Mouse (Mus musculus): Measurements from ENCODE around the gene Glb1. TPM values are rescaled to one million over a fixed set of nuclear protein-coding genes. Genes with fewer than 3 reads are reported as not detected.
A peak's percentile ranks its signal among the peaks of the same experiment; 100 is the strongest.

Gene Glb1
- polyA plus RNA-seq, 1 experiment from 2014 or later: 42.9 TPM

GRCm38 (mm10) chr9:114448700-114449099 lies 47.8 kb downstream of the Glb1 start:
- no peak for ATAC-seq (ENCODE audit: extremely low read depth, insufficient number of reproducible peaks, low FRiP score, low TSS enrichment)

GRCm38 (mm10) chr9:114449120-114449754 lies 48.4 kb downstream of the Glb1 start:
- no peaks in the 10 kb centered on the region for H3K9me3 ChIP-seq
- no peak overlapping the region for H3K9ac ChIP-seq
- H3K4me2 ChIP-seq: no peak overlapping the region
- H3K4me1 ChIP-seq: peaks cover 10% of the 10 kb centered on the region; the same call in 1 of the 2 replicates
- H3K27ac ChIP-seq (replicated peaks): no peak overlapping the region
- peaks cover 13% of the 10 kb centered on the region for H3K36me3 ChIP-seq
- H3K27me3 ChIP-seq (replicated peaks): no peaks in the 10 kb centered on the region
- H3K4me3 ChIP-seq: no peak overlapping the region
- ATAC-seq (ENCODE audit: extremely low read depth, insufficient number of reproducible peaks, low FRiP score, low TSS enrichment): no peak
- 69% methylated on average over 13 of the region's 13 CpGs for WGBS

More at GRCm38 (mm10) chr9:114448700-114449099, 47.8 kb downstream of the Glb1 start:
- Histone ChIP-seq H3K9ac (no peak overlapping the region), H3K4me2 (no peak overlapping the region), H3K27me3 (replicated peaks) (no peaks in the 10 kb centered on the region), H3K4me1 (peaks cover 10% of the 10 kb centered on the region; the same call in 1 of the 2 replicates), H3K4me3 (no peak overlapping the region), H3K9me3 (no peaks in the 10 kb centered on the region), H3K36me3 (peaks cover 14% of the 10 kb centered on the region), H3K27ac (replicated peaks) (no peak overlapping the region)
- WGBS: 72% methylated on average over 5 of the region's 5 CpGs

- WGBS: 78% methylated on average over 7 of the region's 7 CpGs
- ATAC-seq (ENCODE audit: extremely low read depth, insufficient number of reproducible peaks, low FRiP score, low TSS enrichment): no peak
- Histone ChIP-seq H3K27ac (replicated peaks) (no peak overlapping the region), H3K4me1 (peaks cover 6% of the 10 kb centered on the region; the same call in 1 of the 2 replicates), H3K27me3 (replicated peaks) (no peaks in the 10 kb centered on the region), H3K9ac (no peak overlapping the region), H3K4me2 (no peak overlapping the region), H3K36me3 (peaks cover 24% of the 10 kb centered on the region), H3K4me3 (no peak overlapping the region), H3K9me3 (no peaks in the 10 kb centered on the region)
Measured at GRCm38 (mm10) chr9:114451615-114452014, 50.7 kb downstream of the Glb1 start.

- Histone ChIP-seq H3K9me3 (no peaks in the 10 kb centered on the region), H3K4me2 (no peak overlapping the region), H3K9ac (no peak overlapping the region), H3K36me3 (peaks cover 32% of the 10 kb centered on the region), H3K4me1 (no peaks in the 10 kb centered on the region), H3K4me3 (no peak overlapping the region), H3K27me3 (replicated peaks) (no peaks in the 10 kb centered on the region), H3K27ac (replicated peaks) (no peak overlapping the region)
- ATAC-seq (ENCODE audit: extremely low read depth, insufficient number of reproducible peaks, low FRiP score, low TSS enrichment): no peak
- 66% methylated on average over 6 of the region's 6 CpGs for WGBS
Measured at GRCm38 (mm10) chr9:114452418-114452817, 51.5 kb downstream of the Glb1 start.

- WGBS: 85% methylated on average over 2 of the region's 2 CpGs
- H3K4me1 ChIP-seq: no peaks in the 10 kb centered on the region
Measured at GRCm38 (mm10) chr9:114455420-114455819, 54.5 kb downstream of the Glb1 start.

GRCm38 (mm10) chr9:114458436-114458835 lies 57.6 kb downstream of the Glb1 start:
- Histone ChIP-seq H3K9ac (no peak overlapping the region), H3K4me3 (no peak overlapping the region), H3K36me3 (peaks cover 63% of the 10 kb centered on the region), H3K9me3 (no peaks in the 10 kb centered on the region), H3K4me1 (no peaks in the 10 kb centered on the region), H3K4me2 (no peak overlapping the region), H3K27me3 (replicated peaks) (no peaks in the 10 kb centered on the region), H3K27ac (replicated peaks) (no peak overlapping the region)
- 79% methylated on average over 3 of the region's 3 CpGs for WGBS
- no peak for ATAC-seq (ENCODE audit: extremely low read depth, insufficient number of reproducible peaks, low FRiP score, low TSS enrichment)

More at GRCm38 (mm10) chr9:114455420-114455819, 54.5 kb downstream of the Glb1 start:
- Histone ChIP-seq H3K27ac (replicated peaks) (no peak overlapping the region), H3K4me2 (no peak overlapping the region), H3K9me3 (no peaks in the 10 kb centered on the region), H3K9ac (no peak overlapping the region), H3K36me3 (peaks cover 48% of the 10 kb centered on the region), H3K27me3 (replicated peaks) (no peaks in the 10 kb centered on the region), H3K4me3 (no peak overlapping the region)
- no peak for ATAC-seq (ENCODE audit: extremely low read depth, insufficient number of reproducible peaks, low FRiP score, low TSS enrichment)

GRCm38 (mm10) chr9:114462569-114462968 lies 61.7 kb downstream of the Glb1 start:
- Histone ChIP-seq H3K27me3 (replicated peaks) (no peaks in the 10 kb centered on the region), H3K4me1 (peaks cover 4% of the 10 kb centered on the region; the same call in 1 of the 2 replicates), H3K27ac (replicated peaks) (no peak overlapping the region), H3K9me3 (no peaks in the 10 kb centered on the region), H3K9ac (no peak overlapping the region), H3K4me3 (no peak overlapping the region), H3K4me2 (no peak overlapping the region), H3K36me3 (peaks cover 64% of the 10 kb centered on the region)
- no peak for ATAC-seq (ENCODE audit: extremely low read depth, insufficient number of reproducible peaks, low FRiP score, low TSS enrichment)
- WGBS: 87% methylated on average over 7 of the region's 7 CpGs

- H3K4me3 ChIP-seq: no peak overlapping the region
- H3K4me1 ChIP-seq: peaks cover 4% of the 10 kb centered on the region; the same call in 1 of the 2 replicates
- peaks cover 58% of the 10 kb centered on the region for H3K36me3 ChIP-seq
- no peak overlapping the region for H3K9ac ChIP-seq
- H3K9me3 ChIP-seq: 0 out of 2 replicates have a peak, but pooled peaks cover 2% of the 10 kb centered on the region
- no peaks in the 10 kb centered on the region for H3K27me3 ChIP-seq (replicated peaks)
- no peak for ATAC-seq (ENCODE audit: extremely low read depth, insufficient number of reproducible peaks, low FRiP score, low TSS enrichment)
- H3K27ac ChIP-seq (replicated peaks): no peak overlapping the region
- no peak overlapping the region for H3K4me2 ChIP-seq
- 61% methylated on average over 6 of the region's 6 CpGs for WGBS
Measured at GRCm38 (mm10) chr9:114465442-114465841, 64.6 kb downstream of the Glb1 start.

GRCm38 (mm10) chr9:114466871-114467270 lies 66.0 kb downstream of the Glb1 start:
- H3K4me1 ChIP-seq: peaks cover 4% of the 10 kb centered on the region; the same call in 1 of the 2 replicates
- H3K4me3 ChIP-seq: no peak overlapping the region
- H3K4me2 ChIP-seq: no peak overlapping the region
- H3K27me3 ChIP-seq (replicated peaks): no peaks in the 10 kb centered on the region
- 60% methylated on average over 7 of the region's 7 CpGs for WGBS
- H3K9ac ChIP-seq: no peak overlapping the region
- 0 out of 2 replicates have a peak, but pooled peaks cover 2% of the 10 kb centered on the region for H3K9me3 ChIP-seq
- no peak overlapping the region for H3K27ac ChIP-seq (replicated peaks)
- peaks cover 46% of the 10 kb centered on the region for H3K36me3 ChIP-seq
- no peak for ATAC-seq (ENCODE audit: extremely low read depth, insufficient number of reproducible peaks, low FRiP score, low TSS enrichment)

GRCm38 (mm10) chr9:114468217-114468616 lies 67.3 kb downstream of the Glb1 start:
- H3K4me2 ChIP-seq: no peak overlapping the region
- peak; percentile 44; the same call in 1 of the 2 replicates for ATAC-seq (ENCODE audit: extremely low read depth, insufficient number of reproducible peaks, low FRiP score, low TSS enrichment)
- WGBS: 73% methylated on average over 5 of the region's 5 CpGs

GRCm38 (mm10) chr9:114468701-114469100 lies 67.8 kb downstream of the Glb1 start:
- ATAC-seq (ENCODE audit: extremely low read depth, insufficient number of reproducible peaks, low FRiP score, low TSS enrichment): no peak
- Histone ChIP-seq H3K27ac (replicated peaks) (no peak overlapping the region), H3K4me2 (no peak overlapping the region), H3K9ac (no peak overlapping the region), H3K4me1 (peaks cover 4% of the 10 kb centered on the region; the same call in 1 of the 2 replicates), H3K4me3 (no peak overlapping the region), H3K36me3 (peaks cover 30% of the 10 kb centered on the region), H3K9me3 (0 out of 2 replicates have a peak, but pooled peaks cover 2% of the 10 kb centered on the region), H3K27me3 (replicated peaks) (no peaks in the 10 kb centered on the region)
- 90% methylated on average over 4 of the region's 4 CpGs for WGBS

More at GRCm38 (mm10) chr9:114468217-114468616, 67.3 kb downstream of the Glb1 start:
- no peaks in the 10 kb centered on the region for H3K27me3 ChIP-seq (replicated peaks)
- peaks cover 4% of the 10 kb centered on the region; the same call in 1 of the 2 replicates for H3K4me1 ChIP-seq
- no peak overlapping the region for H3K9ac ChIP-seq
- no peak overlapping the region for H3K27ac ChIP-seq (replicated peaks)
- H3K9me3 ChIP-seq: 0 out of 2 replicates have a peak, but pooled peaks cover 2% of the 10 kb centered on the region
- H3K4me3 ChIP-seq: no peak overlapping the region
- peaks cover 32% of the 10 kb centered on the region for H3K36me3 ChIP-seq
